Mouse (Mus musculus): ENCODE data around the gene Vps37d.

The Vps37d gene

GRCm38 (mm10) chr5:135025899-135026298 lies 52.2 kb downstream of the Vps37d start:
- no peak for DNase-seq (ENCODE audit: low spot score)

- no peak for DNase-seq (ENCODE audit: low spot score)
These were observed 53.3 kb downstream of the Vps37d start for GRCm38 (mm10) chr5:135024665-135025224.

- peak; percentile 93 for DNase-seq (ENCODE audit: low spot score)
These were observed 54.5 kb downstream of the Vps37d start, which contains the start of gene Stx1a for GRCm38 (mm10) chr5:135023344-135024173. TSS of gene Stx1a (plus strand) at chr5:135023482.
